Mouse (Mus musculus): ENCODE measurements at regions not wholly inside any gene's neighbourhood (a gene's known extent, or its start where the extent isn't known, plus 50 kb on each side); places are given as distances from the start of the nearest gene placed in this dataset.

- ATAC-seq (ENCODE audit: insufficient number of reproducible peaks, low FRiP score, low TSS enrichment) = no peak
These were observed 148.9 kb downstream of the Bcl11a start for GRCm38 (mm10) chr11:24226755-24227154.

- ATAC-seq (ENCODE audit: insufficient number of reproducible peaks, low FRiP score, low TSS enrichment) = no peak
These were observed 155.5 kb downstream of the Bcl11a start for GRCm38 (mm10) chr11:24233376-24233775.

- no peak for ATAC-seq (ENCODE audit: insufficient number of reproducible peaks, low FRiP score, low TSS enrichment)
These were observed 156.0 kb downstream of the Bcl11a start for GRCm38 (mm10) chr11:24233821-24234220.

GRCm38 (mm10) chr11:24234422-24234821 is 156.6 kb downstream of the Bcl11a start:
- ATAC-seq (ENCODE audit: insufficient number of reproducible peaks, low FRiP score, low TSS enrichment) = no peak

GRCm38 (mm10) chr11:24235326-24235725 is 157.5 kb downstream of the Bcl11a start:
- no peak for ATAC-seq (ENCODE audit: insufficient number of reproducible peaks, low FRiP score, low TSS enrichment)

- no peak for ATAC-seq (ENCODE audit: insufficient number of reproducible peaks, low FRiP score, low TSS enrichment)
These were observed 161.8 kb downstream of the Bcl11a start for GRCm38 (mm10) chr11:24239631-24240030.

- ATAC-seq (ENCODE audit: insufficient number of reproducible peaks, low FRiP score, low TSS enrichment) = no peak
These were observed 164.2 kb downstream of the Bcl11a start for GRCm38 (mm10) chr11:24242096-24242495.

GRCm38 (mm10) chr11:24242888-24243287 is 165.0 kb downstream of the Bcl11a start:
- ATAC-seq (ENCODE audit: insufficient number of reproducible peaks, low FRiP score, low TSS enrichment) = no peak

GRCm38 (mm10) chr11:24245390-24245789 is 167.5 kb downstream of the Bcl11a start:
- ATAC-seq (ENCODE audit: insufficient number of reproducible peaks, low FRiP score, low TSS enrichment) = no peak

GRCm38 (mm10) chr11:24246314-24246713 is 168.5 kb downstream of the Bcl11a start:
- ATAC-seq (ENCODE audit: insufficient number of reproducible peaks, low FRiP score, low TSS enrichment) = no peak

GRCm38 (mm10) chr11:24247285-24247684 is 169.4 kb downstream of the Bcl11a start:
- ATAC-seq (ENCODE audit: insufficient number of reproducible peaks, low FRiP score, low TSS enrichment) = no peak

GRCm38 (mm10) chr11:24251516-24251915 is 173.7 kb downstream of the Bcl11a start:
- no peak for ATAC-seq (ENCODE audit: insufficient number of reproducible peaks, low FRiP score, low TSS enrichment)

- ATAC-seq (ENCODE audit: insufficient number of reproducible peaks, low FRiP score, low TSS enrichment) = no peak
These were observed 177.6 kb downstream of the Bcl11a start for GRCm38 (mm10) chr11:24255201-24256060.

GRCm38 (mm10) chr11:24257741-24258140 is 179.9 kb downstream of the Bcl11a start:
- no peak for ATAC-seq (ENCODE audit: insufficient number of reproducible peaks, low FRiP score, low TSS enrichment)

GRCm38 (mm10) chr11:24258340-24258739 is 180.5 kb downstream of the Bcl11a start:
- ATAC-seq (ENCODE audit: insufficient number of reproducible peaks, low FRiP score, low TSS enrichment) = no peak

- no peak for ATAC-seq (ENCODE audit: insufficient number of reproducible peaks, low FRiP score, low TSS enrichment)
These were observed 181.8 kb downstream of the Bcl11a start for GRCm38 (mm10) chr11:24259668-24260067.

- ATAC-seq (ENCODE audit: insufficient number of reproducible peaks, low FRiP score, low TSS enrichment) = no peak
These were observed 191.2 kb downstream of the Bcl11a start for GRCm38 (mm10) chr11:24269046-24269445.

GRCm38 (mm10) chr11:24281628-24282027 is 203.8 kb downstream of the Bcl11a start:
- ATAC-seq (ENCODE audit: insufficient number of reproducible peaks, low FRiP score, low TSS enrichment) = no peak

GRCm38 (mm10) chr11:24282556-24282955 is 204.7 kb downstream of the Bcl11a start:
- no peak for ATAC-seq (ENCODE audit: insufficient number of reproducible peaks, low FRiP score, low TSS enrichment)

GRCm38 (mm10) chr11:24286129-24287108 is 208.6 kb downstream of the Bcl11a start:
- ATAC-seq (ENCODE audit: insufficient number of reproducible peaks, low FRiP score, low TSS enrichment) = no peak

- ATAC-seq (ENCODE audit: insufficient number of reproducible peaks, low FRiP score, low TSS enrichment) = no peak
These were observed 215.4 kb downstream of the Bcl11a start for GRCm38 (mm10) chr11:24293209-24293608.

All from cerebellum, adult (tissue).